Mouse (Mus musculus) cerebellum, adult 2 months (tissue): Measurements from ENCODE around the gene Sec24d. TPM values are rescaled to one million over a fixed set of nuclear protein-coding genes. Genes with fewer than 3 reads are reported as not detected.

ENCODE experiments used
- DNase-seq, 2 experiments: peaks; one replicate each; pipeline ENCODE4 v3.0.0; 2021
- H3K27ac ChIP-seq: fragments of 200-500 bp; 2 replicates; pipeline ENCODE4 v1.5.1; 2012; ENCODE audit warnings: low read length, control low read depth, inconsistent platforms; ENCODE audit not compliant: insufficient read depth
- H3K27me3 ChIP-seq: fragments of 200-500 bp; 2 replicates; pipeline ENCODE4 v1.6.1; 2012; ENCODE audit warnings: inconsistent platforms, mild to moderate bottlenecking, low read length, moderate library complexity; ENCODE audit not compliant: control insufficient read depth, insufficient read depth
- H3K4me1 ChIP-seq: fragments of 200-500 bp; 2 replicates; pipeline ENCODE4 v1.6.1; 2011; ENCODE audit warnings: low read length; ENCODE audit not compliant: control insufficient read depth, insufficient read depth
- H3K4me3 ChIP-seq: fragments of 200-500 bp; replicated peaks from 2 replicates; pipeline ENCODE3; 2011; ENCODE audit warnings: mild to moderate bottlenecking, low read depth, low read length, control low read depth; ENCODE audit not compliant: insufficient read depth
- CTCF ChIP-seq: fragments of 200-500 bp; IDR thresholded peaks from 2 replicates; pipeline ENCODE4 v1.5.1; 2011; ENCODE audit warnings: low read depth, mild to moderate bottlenecking, control low read depth, low read length, moderate library complexity, borderline replicate concordance; ENCODE audit not compliant: insufficient read depth
- POLR2A ChIP-seq: fragments of 200-500 bp; IDR thresholded peaks from 2 replicates; pipeline ENCODE4 v1.6.1; 2011; ENCODE audit warnings: low read length, control low read depth, borderline replicate concordance; ENCODE audit not compliant: insufficient read depth
- WGBS: fragments of 180-500 bp; shearing (Covaris S2); methylation state at CpG from one replicate; pipeline ENCODE4 v1.1.7; 2018; 5-methylcytosine and 5-hydroxymethylcytosine counted together
- polyA plus RNA-seq: library from polyadenylated mRNA; depleted of rRNA; stranded (reverse); fragments of >200 nt; gene quantifications from 2 replicates; pipeline ENCODE4 v1.2.3, GENCODE M21; 2012

Gene Sec24d
- polyA plus RNA-seq, 1 experiment, result 6.4 TPM

- Histone ChIP-seq H3K4me1 (0 out of 2 replicates have a peak, but pooled peaks cover 4% of the 10 kb centered on the region), H3K4me3 (no peak overlapping the region), H3K27me3 (no peaks in the 10 kb centered on the region), H3K27ac (no peak overlapping the region)
- no peak for TF ChIP-seq POLR2A
- no peak for TF ChIP-seq CTCF
- DNase-seq, result no peak
Measured at GRCm38 (mm10) chr3:123237446-123237845, 29.8 kb upstream of the Sec24d start.

- DNase-seq, result no peak
- H3K27me3 ChIP-seq, result no peaks in the 10 kb centered on the region
- no peak overlapping the region for H3K27ac ChIP-seq
- no peaks in the 10 kb centered on the region for H3K4me1 ChIP-seq
- 47% methylated on average over 5 of the region's 5 CpGs for WGBS
- H3K4me3 ChIP-seq, result no peak overlapping the region
- TF ChIP-seq CTCF (no peak), POLR2A (no peak)
Measured at GRCm38 (mm10) chr3:123244376-123244775, 22.9 kb upstream of the Sec24d start.

DNA sequence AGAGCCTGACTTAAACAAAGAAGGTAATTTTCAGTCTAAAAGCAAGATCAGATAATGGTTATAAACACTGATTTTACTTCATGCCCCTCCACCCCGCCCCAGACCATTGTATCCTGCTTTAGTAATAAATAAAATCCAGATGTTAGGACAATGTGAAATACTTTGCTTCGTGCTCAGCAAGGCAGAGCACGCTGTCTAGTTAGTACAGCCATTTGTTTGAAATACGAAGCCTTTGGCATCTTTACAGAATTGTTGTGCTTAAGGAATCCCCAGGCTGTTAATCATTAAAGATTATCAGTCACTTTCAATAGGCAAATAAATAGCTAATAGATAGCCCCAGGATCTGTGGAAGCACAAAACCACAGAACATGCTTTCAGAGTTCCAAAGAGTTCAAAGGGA is 21.6 kb upstream of the Sec24d start:
- H3K4me1 ChIP-seq, result no peaks in the 10 kb centered on the region
- no peaks in the 10 kb centered on the region for H3K27me3 ChIP-seq
- 65% methylated on average over 4 of the region's 4 CpGs for WGBS
- TF ChIP-seq POLR2A (no peak), CTCF (no peak)
- no peak for DNase-seq
- H3K27ac ChIP-seq, result no peak overlapping the region
- no peak overlapping the region for H3K4me3 ChIP-seq

GRCm38 (mm10) chr3:123256181-123257101 is 10.8 kb upstream of the Sec24d start:
- no peak overlapping the region for H3K27ac ChIP-seq
- DNase-seq, result no peak
- no peaks in the 10 kb centered on the region for H3K27me3 ChIP-seq
- TF ChIP-seq CTCF, result no peak
- TF ChIP-seq POLR2A, result no peak
- H3K4me3 ChIP-seq, result no peak overlapping the region
- WGBS, result 78% methylated on average over 11 of the region's 11 CpGs
- no peaks in the 10 kb centered on the region for H3K4me1 ChIP-seq

DNA sequence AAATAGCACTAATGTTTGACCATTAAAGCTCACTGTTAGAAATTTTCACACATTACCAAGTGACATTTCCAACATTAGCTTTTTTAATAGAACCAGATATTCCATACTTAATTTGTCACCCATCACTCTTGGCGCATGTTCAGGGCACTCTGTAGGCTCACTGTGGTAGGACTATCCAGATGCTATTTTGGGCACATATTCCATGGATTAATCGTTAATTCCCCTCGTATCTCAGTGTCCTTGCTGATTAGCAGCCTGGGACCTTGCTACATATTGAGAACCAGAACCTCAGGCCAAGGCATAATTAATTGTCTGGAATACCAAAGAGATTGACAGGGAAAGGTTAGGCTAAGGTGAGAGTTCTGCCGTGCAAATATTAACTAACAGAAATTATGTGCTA is 8.5 kb upstream of the Sec24d start:
- DNase-seq, result no peak
- 39% methylated on average over 4 of the region's 4 CpGs for WGBS
- H3K27me3 ChIP-seq, result no peaks in the 10 kb centered on the region
- no peak overlapping the region for H3K27ac ChIP-seq
- TF ChIP-seq POLR2A (no peak), CTCF (no peak)
- no peaks in the 10 kb centered on the region for H3K4me1 ChIP-seq
- no peak overlapping the region for H3K4me3 ChIP-seq

DNA sequence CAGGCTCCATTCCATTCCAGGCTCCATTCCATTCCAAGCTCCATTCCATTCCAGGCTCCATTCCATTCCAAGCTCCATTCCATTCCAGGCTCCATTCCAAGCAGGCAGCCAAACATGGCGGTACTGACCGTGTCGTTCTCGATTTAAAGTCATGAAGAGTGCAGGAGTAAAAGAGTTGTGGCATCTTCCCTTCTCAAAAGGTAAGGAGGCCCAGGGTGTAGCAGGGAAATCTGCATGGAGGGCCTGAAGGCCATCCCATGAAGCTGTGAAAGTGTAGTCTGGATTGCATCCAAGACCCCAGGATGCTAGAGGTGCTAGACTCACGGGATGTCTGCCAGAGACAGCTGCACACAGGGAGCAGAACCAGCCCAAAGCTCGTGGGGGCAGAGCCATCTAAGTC is 2.5 kb upstream of the Sec24d start:
- Histone ChIP-seq H3K4me1 (no peaks in the 10 kb centered on the region), H3K27me3 (no peaks in the 10 kb centered on the region), H3K4me3 (peak overlapping the region; percentile 46), H3K27ac (no peak overlapping the region)
- peak in 1 of 2 experiments; percentile 9 for DNase-seq
- 14% methylated on average over 6 of the region's 6 CpGs for WGBS
- TF ChIP-seq CTCF, result no peak
- TF ChIP-seq POLR2A, result no peak

DNA sequence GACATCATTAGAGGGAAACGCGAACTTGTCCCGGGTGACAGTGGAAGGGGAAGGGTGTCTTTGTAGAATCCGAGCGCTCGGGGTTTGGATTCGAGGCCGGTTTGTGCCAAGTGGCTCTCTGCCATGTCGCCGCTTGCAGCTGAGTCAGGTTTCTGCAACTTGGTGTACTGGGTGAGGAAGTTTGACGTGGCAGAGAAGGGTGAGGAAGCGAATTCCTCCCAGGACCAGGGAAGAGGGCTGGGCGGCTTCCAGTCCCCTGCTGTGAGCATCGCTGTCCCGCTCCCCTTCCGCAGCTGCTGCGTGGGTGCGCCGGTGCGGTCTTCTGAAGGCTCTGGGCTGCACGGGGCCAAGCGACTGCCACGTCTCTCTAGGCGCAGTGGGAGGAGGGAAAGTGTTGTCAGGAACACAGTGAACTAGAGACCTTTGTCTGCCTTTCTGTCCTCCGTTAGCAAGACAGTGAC is 516 bp downstream of the Sec24d start:
- Histone ChIP-seq H3K27ac (no peak overlapping the region), H3K4me3 (peak overlapping the region; percentile 62), H3K4me1 (no peaks in the 10 kb centered on the region), H3K27me3 (no peaks in the 10 kb centered on the region)
- DNase-seq, result peak; percentile 57 to 67
- TF ChIP-seq POLR2A, result no peak
- under 1% methylated on average over 25 of the region's 25 CpGs for WGBS

DNA sequence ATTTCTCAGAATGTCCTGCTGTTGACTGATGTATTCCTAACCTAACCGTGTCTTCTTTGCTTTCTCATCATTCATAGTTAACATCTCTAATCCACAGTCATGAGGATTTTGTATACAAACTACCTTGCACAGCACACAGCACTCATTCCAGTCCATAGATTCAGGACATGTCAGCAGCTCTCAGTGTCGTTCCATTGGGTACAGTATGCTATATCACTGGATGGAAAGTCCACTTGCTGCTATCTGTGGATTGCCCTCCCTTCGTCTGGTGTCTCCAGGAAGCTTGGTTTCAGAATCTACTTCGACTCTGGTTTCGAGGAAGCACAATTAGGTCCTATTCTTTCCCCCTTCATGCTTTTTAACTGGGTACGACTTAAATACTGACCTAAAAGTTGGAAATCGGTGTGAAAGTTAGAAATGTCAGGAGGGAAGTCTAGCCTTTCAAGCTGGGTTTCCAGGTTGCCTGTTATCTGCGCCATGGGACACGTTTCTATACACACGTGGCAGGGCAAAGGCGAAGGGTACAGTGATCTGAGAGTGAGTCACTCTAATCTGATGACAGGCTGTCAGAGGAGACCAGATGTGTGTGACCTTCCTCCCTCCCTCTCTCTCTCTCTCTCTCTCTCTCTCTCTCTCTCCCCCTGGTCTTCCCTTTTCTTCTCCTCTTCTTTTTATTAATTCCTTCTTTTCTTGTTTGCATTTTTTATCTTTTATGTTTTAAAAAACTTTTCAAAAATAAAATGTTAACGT is 15.8 kb downstream of the Sec24d start:
- Histone ChIP-seq H3K27ac (no peak overlapping the region), H3K4me3 (no peak overlapping the region), H3K4me1 (no peaks in the 10 kb centered on the region), H3K27me3 (no peaks in the 10 kb centered on the region)
- TF ChIP-seq POLR2A, result no peak
- no peak for TF ChIP-seq CTCF
- DNase-seq, result no peak
- 88% methylated on average over 12 of the region's 12 CpGs for WGBS
